Mouse (Mus musculus) testis, postnatal 10 days (tissue): ENCODE results near the gene Zfp768.
A peak's percentile ranks its signal among the peaks of the same experiment; 100 is the strongest.
"Not testable (repeated sequence)": the region's sequence is repeated elsewhere in the genome, so short reads cannot be mapped to it uniquely, and the experiment has no call there.

Experiments used
- DNase-seq: peaks from one replicate; pipeline ENCODE4 v3.0.0; 2021; ENCODE audit warnings: low spot score

Zfp768 gene

DNA sequence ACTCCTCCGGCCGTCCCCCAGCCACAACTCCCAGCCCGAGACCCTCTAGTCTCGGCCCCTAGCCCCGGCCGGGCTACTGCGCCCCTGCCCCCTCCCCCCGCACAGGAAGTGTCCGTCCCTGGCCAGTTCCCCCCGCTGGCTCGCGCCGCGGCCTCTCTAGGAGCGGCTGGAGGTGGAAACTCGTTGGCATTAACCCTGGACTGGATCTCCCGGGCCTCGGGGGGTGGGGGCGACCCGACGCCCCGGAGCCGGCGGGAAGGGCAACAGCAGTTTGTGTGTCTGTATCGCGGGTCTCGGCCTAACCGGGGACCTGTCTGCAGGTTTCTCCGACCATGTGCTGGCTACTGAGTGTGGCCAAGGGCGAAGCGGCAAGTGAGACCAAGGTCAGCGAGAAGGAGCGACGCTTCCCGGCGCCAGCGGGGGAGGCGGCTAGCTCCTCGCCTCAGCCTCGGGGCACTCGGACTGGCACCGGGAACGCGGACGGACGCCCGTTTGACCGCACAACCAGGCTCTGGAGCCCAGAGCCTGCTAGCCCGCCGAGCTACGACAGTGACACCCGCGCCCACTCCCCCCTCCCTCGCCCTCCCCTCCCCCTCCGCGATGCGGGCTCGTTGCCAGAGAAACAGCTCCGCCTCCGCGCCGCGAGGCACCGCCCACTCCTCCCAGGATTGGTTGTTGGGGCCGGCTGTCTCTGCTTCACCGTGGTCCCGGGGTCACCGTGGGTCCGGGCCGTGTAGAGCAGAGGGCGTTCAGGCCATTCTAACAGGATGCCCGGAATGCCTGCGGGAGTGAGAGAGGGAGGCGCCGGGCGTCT is at the start of gene Zfp768:
Gene Zfp768, minus strand, starts transcription at position 78 of the 814 bp plus-strand sequence.
- DNase-seq = peak; percentile 98

DNA sequence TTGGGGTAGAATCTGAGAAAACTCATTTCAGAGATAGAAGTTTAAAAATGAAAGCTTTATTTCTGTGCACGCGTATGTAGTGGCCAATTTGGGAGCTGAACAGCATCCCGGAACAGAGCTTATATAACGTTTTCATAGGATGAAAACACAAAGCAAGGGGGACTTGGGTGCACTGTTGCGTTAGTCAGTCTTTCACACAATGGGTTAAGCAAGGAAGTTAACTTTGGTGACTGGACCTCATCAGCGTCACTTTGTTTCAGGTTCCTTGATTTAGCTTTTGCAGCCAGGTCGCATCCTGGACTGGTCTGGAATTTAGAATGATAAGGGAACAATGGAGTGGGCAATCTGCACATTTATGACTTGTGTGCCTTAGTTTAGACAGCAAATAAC is 48.5 kb upstream of the Zfp768 start:
- DNase-seq = no peak

DNA sequence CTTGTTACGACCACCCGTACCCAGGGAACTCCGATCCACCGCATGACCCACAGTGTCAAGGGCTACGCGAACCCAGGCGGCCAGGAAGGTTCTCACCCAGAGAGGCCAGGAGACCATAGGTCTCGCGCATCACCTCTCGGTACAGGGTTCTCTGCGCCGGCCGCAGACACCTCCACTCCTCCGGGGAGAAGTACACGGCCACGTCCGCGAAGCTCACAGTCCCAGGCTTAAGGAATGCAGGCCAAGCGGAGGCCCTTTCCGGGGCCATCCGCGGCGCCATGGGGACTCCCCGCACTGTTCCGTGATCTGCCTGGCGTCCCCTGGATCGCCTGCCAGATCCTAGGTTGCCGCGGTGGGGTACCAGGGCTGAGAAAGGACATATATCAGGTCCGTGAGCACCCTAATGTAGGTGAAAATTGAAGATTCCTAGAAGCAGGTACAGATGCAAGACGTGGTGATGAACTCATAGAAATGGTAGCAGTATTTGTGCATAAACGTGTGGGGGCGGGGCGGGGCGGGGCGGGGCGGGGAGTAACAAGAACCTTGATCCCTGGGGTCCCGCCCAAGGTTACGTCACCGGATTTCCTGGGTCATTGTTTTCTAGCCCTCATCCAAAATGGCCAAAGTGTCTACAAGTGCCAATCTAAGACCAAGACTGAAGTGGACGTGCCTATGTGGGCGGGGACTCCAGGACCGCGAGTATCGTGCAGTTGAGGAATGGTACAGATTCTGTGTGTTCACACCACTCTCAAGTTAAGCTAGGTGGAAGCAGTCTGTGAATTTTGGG is 48.0 kb upstream of the Zfp768 start, which contains the start of gene E430018J23Rik:
Gene E430018J23Rik, minus strand, starts transcription at position 473 of the 787 bp plus-strand sequence.
- DNase-seq = peak; percentile 96

DNA sequence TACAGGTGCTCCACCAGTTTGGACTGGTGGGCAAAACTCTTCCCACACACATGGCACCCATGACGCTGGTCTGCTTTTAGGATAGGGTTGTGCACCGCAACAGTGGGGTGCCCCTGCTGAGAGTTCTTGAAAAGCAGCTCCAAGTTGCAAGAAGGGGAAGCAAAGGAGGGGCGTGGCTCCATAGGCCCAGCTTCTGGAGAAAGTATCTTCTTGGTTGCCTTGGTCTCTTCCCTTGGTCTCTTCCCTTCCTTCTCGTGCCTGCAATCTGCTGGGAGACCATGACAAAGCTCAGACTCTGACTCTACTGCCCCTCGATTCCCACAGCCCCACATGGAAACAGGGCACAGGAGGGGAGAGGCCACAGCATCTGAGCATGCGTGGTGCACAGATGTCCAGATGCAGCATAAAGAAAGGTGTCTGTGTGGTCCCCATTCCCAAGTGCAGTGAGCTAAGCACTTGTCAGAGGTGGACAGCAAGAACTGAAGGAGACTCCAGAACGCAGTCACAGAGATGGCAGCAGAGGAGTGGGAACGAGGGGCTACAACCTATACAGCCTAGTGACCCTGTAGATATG is 46.9 kb upstream of the Zfp768 start:
- no peak for DNase-seq

DNA sequence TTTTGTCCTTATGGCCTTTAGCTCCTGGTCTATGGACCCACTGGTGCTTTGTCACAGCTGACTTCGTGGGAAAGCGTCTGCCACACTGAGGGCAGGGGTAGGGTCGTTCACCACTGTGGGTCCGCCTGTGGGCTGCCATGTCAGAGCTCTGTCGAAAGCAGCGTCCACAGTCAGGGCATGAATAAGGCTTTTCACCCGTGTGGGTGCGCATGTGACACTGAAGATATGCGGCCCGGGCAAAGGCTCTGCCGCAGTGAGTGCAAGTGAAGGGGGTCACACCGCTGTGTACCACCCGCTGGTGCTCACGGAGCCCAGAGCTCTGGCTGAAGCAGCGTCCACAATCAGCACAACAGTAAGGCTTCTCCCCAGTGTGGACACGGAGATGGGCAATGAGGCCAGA is 46.1 kb upstream of the Zfp768 start:
- no peak for DNase-seq

DNA sequence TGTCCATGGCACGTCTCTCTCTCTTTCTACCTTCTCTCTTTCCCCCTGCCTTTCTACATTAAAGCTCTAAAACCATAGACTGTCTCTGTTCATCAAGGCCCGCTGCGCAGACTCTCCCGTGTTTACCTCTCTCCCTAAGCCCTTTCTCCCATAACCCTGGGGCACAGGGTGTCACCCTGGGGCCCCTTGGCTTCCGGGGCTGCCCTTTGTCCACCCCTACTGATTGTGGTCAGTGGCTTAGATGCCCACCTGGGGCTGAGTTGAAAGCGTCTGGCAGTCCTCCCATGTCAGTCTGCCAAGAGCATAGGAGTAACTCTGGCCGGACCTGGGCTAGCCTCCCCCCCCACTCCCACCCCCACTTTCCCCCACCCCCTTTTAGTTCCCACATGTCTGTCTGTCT is 44.9 kb upstream of the Zfp768 start:
- DNase-seq = no peak

DNA sequence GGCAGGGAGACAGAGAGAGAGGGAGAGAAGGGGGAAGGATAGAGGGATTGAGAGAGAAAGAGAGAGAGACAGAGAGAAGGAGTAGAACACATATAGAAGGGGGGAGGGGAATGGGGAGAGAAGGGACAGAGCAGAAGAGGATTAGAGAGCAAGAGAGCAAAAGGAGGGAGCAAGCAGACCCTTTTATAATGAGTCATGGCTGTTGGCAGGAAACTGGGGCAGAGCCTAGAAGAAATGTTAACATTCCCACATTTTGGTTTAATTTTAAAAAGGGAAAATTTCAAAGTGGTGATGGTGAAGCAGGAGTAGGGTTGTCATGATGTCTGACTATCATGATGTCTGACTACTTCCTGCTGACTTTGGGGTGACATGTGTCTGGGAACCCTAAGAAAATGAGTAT is 42.8 kb upstream of the Zfp768 start:
- not testable (repeated sequence) for DNase-seq

DNA sequence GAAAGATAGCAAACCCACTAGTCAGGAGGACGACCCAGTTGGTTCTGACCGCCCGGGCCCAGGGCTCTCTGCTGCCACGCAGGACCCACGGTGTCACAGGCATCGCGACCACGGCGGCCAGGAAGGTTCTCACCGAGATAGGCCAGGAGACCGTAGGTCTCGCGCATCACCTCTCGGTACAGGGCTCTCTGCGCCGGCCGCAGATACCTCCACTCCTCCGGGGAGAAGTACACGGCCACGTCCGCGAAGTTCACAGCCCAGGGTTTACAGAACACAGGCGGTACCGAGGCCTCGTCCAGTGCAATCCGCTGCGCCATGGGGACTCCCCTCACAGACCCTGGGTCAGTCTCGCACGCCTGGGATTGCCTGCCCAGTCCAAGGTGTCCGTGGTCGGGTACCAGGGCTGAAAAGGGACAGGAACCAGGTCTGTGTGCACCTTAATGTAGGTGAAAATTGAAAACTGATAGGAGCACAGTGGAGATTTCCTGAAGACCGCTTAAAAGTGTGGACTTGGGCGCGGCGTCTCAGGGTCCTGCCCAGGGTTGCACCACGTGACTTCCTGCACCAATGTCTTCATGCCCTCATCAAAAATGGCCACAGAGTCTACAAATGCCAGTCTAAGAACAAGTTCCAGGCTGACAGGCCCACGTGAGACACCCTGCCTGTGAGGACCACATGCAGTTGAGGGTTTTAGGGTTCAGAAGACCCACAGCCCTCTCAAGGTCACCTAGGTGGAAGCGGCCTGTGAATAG is 41.4 kb upstream of the Zfp768 start, which contains the start of gene 9130019O22Rik:
Gene 9130019O22Rik, minus strand, starts transcription at position 526 of the 752 bp plus-strand sequence.
- DNase-seq = peak; percentile 93

DNA sequence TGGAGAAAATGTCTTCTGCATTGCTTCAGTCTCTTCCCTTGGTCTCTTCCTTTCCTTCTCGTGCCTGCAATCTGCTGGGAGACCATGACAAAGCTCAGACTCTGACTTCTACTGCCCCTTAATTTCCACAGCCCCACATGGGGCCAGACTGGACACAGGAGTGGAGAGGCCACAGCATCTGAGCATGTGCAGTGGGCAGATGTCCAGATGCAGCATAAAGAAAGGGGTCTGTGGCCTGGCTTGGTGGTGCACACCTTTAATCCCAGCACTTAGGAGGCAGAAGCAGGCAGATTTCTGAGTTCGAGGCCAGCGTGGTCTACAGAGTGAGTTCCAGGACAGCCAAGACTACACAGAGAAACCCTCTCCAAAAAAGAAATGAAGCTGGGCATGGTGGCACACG is 40.2 kb upstream of the Zfp768 start:
- DNase-seq = not testable (repeated sequence)

DNA sequence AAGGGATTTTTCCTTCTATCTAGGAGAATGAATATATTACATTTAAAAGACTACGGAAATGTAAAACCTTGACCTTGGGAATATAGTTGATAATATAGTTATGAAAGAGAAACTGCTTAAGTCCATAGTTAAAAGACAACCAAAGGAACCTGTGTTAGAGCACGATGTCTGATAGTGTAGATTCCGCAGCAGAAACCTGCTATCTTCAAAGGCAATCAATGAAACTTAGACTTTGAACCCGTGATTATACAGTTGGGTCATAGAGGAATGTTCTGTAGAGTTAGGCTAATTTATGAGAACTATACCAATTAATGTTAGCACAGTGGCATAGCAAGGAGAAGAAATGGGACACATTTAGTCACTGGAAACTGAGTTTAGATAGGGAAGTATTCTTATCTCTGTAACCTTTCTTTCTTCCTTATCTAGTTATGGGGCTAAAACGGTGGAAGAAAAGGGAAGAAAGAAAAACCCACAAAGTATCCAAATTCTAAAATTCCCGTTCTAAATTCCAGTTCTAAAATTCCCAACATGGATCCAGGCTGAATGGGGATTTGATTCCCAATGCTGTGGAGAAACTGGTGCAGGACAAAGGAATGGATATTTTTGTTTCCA is 33.0 kb upstream of the Zfp768 start:
- DNase-seq = no peak

DNA sequence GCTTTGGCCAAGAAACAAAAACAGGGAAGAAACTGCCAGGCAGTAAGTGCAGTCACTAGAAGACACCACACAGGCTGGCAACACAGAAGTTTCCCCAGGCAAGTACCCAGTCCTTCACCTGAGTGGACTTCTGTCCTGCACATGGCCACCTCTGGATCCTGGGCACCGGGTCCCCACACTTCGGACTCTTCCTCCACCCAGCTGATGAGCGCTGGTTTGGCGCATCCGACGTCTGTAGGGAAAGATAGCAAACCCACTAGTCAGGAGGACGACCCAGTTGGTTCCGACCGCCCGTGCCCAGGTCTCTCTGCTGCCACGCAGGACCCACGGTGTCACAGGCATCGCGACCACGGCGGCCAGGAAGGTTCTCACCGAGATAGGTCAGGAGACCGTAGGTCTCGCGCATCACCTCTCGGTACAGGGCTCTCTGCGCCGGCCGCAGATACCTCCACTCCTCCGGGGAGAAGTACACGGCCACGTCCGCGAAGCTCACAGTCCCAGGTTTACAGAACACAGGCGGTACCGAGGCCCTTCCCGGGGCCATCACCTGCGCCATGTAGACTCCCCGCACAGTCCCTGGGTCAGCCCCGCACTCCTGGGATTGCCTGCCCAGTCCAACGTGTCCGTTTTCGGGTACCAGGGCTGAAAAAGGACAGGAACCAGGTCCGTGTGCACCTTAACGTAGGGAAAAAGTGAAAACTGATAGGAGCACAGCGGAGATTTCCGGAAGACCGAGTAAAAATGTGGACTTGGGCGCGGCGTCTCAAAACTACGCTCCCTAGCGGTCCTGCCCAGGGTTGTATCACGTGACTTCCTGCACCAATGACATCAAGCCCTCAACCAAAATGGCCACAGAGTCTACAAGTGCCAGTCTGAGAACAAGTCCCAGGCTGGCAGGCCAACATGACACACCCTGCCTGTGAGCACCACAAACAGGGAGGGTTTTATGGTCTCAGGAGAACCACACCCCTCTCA is 30.2 kb upstream of the Zfp768 start, which contains the start of gene Zfp747:
Gene Zfp747, minus strand, starts transcription at position 780 of the 975 bp plus-strand sequence.
- DNase-seq = peak; percentile 93

DNA sequence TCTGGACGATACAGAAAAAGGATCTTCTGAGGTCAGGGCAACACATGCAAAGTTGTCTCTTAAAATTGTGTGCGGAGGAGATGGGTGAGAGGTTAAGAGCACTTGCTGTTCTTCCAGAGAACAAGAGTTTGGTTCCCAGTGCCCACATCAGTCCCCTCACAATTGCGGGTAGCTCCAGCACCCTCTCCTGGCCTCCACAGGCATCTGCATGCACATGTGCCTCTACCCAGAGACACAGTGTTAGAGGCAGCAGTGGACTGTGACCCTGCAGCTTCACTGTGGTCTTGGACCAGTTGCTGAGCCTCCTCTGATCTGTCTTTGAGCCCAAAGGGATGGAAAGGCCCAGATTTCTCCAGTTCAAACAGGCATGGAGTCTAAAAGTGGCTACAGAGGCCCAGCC is 26.5 kb upstream of the Zfp768 start:
- DNase-seq = not testable (repeated sequence)

DNA sequence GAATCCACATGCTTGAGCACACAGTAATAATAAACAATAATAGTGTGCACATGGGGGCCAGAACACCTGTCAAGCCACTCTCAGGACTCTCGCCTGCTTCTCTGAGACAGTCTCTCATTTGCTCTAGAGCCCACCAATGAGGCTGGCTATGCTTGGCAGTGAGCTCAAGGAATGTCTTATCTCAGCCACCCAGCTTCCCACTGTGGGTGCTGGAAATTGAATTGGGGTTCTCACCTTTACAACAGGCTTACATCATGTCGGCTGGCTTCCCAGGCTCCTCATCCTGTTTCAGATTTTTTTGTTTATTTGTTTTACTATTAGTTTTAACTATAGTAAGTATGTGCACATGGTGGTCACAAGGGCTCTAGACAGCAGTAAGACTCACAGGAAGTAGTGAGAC is 25.8 kb upstream of the Zfp768 start:
- DNase-seq = no peak

DNA sequence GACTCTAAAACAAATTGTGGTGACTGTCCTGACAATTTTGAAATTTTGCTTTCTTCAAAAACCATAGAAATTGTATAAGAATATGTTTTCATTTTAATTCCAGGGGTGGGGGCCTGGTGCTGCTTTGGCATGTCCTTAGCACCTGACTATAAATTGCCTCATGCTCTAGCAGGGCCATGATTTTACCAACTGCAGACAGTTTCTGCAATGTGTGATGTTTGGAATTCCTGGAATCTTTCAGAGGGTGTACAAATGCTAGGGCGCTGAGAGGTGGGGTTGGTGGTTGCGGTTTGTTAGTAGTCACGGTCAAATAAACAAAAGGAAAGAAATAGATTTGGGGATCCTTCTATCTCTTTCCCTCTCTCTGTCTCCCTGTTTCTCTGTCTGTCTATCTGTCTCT is 20.9 kb upstream of the Zfp768 start:
- no peak for DNase-seq

DNA sequence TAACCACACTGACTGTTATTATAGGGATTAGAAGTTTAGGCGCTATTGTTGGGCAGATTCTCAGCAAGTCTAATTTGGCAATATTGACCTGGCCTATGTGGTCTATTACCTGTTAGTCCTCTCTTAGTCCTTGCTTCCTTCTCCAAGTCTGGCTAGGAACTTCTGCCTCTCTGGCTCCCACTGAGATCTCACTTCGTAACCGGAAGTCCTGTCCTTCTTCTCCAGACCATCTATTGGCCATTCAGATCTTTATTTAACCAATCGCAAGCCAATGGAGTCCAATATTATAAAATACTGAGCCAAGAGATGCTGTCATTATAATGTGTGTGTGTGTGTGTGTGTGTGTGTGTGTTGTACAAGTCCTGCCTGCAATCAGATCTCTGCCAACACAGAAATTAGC is 18.8 kb upstream of the Zfp768 start:
- DNase-seq = peak; percentile 28

DNA sequence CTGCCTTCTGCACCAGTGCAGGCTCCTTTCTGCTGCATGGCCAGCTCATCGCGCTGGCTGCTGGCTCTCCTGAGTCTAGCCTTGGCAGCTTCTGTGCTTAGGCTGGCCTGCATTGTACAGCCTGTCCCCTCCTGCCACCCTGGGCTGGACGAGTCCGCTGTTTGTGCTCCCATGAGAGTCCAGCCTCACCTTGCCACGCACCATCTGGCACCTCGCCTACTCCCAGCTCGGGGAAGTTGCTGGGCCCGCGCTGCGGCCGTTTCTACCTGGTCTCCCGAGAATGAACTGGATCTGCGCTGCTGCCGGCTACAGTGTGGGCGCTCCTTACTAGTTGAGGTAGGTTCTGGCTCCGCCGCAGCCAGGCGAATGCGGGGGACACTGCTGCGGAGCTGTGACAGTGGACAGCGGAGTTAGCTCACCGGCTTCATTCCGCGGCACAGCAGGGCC is 18.1 kb upstream of the Zfp768 start:
- peak; percentile 55 for DNase-seq

DNA sequence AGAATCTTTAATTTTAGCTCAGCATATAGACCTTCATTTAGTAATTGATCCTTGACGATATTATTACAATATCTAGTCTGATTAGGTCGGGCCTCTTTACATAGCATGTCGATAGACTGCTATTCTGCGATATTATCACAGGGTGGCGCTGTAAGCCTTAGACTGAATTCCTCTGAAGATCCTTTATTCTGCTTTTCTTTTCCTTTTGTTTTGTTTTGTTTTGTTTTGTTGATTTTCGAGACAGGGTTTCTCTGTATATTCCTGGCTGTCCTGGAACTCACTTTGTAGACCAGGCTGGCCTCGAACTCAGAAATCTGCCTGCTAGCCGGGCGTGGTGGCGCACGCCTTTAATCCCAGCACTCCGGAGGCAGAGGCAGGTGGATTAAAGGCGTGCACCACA is 17.0 kb upstream of the Zfp768 start:
- DNase-seq = peak; percentile 40

DNA sequence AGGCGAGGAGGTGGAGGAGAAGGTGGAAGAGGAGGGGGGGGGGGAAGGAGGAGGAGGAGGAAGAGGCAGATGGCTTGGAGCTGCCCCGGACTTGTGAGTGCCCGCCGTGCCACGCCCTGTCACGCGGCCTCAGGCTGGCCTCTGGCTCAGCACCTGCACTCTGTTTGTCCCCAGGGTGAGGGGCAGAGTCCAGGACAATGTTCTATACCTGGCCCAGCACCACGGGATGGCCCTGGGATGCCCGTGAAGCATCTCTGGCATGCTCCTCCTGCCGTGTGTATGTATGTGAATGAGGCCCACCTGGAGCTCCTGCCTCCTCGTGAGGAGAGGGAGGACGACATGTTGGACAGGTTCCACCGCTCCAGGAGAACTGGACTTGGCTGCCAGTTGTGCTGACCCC is 16.1 kb upstream of the Zfp768 start:
- peak; percentile 40 for DNase-seq

DNA sequence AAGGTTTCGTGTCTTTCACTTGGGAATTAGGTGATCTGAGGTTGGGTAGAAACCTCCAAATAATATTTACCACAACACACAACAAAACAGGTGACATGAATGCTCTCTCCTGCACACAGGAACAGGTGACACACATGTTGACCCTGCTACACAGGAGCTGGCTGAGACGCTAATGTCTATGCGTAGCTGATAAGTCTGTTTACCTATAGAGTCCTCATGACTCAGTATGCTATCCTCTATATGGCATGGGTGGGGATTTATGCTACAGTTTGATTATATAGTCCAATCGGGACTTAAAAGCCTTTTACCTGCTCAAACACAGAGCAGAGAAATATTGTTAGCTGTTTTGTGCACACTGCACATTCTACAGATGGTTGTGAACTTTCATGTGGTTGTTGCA is 14.9 kb upstream of the Zfp768 start:
- no peak for DNase-seq

DNA sequence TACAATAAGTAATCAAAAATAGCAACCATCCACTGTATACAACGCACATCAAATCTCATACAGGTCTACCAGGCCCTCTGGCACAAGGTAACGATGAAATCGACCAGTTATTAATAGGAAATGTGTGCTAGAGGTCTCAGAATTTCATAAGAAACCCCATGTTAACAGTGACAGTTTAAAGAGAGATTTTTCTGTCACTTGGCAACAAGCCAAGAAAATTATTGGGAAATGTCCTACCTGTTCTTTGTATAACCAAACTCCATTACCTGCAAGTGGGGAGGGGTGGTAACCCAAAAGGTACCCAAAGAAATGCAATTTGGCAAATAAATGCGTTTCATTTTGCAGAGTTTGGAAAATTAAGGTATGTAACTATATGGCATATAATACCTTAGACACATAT is 13.1 kb upstream of the Zfp768 start:
- no peak for DNase-seq
